Mouse (Mus musculus): Measurements from ENCODE around the gene Mc1r.

GRCm38 (mm10) chr8:123444131-123444530, 37.2 kb downstream of the Mc1r start:
- no peak for TF ChIP-seq CTCF (conservative IDR thresholded peaks at IDR 0.05 in 1 of 2, IDR thresholded peaks at IDR 0.05 in 1 of 2; ENCODE audit: low read depth in 2 of 2, low read length in 2 of 2)
- TF ChIP-seq NELFE (IDR thresholded peaks at IDR 0.05; ENCODE audit: low read depth, low read length), result no peak
- no peak for TF ChIP-seq USF2 (conservative IDR thresholded peaks at IDR 0.05; ENCODE audit: low read depth, low read length)
- no peak for TF ChIP-seq USF1 (IDR thresholded peaks at IDR 0.05; ENCODE audit: low read depth, low read length)
- no peak for TF ChIP-seq POLR2A (IDR thresholded peaks at IDR 0.05; ENCODE audit: low read depth, low read length)
- no peak for TF ChIP-seq ZMIZ1 (IDR thresholded peaks at IDR 0.05; ENCODE audit: low read depth, low read length)
- TF ChIP-seq EP300 (IDR thresholded peaks at IDR 0.05; ENCODE audit: low read length), result no peak
- no peak for TF ChIP-seq NRF1 (IDR thresholded peaks at IDR 0.05; ENCODE audit: low read depth, low read length)
- no peak for TF ChIP-seq ZNF384 (IDR thresholded peaks at IDR 0.05; ENCODE audit: low read depth, low read length)
- no peak for TF ChIP-seq ZC3H11A (IDR thresholded peaks at IDR 0.05; ENCODE audit: low read depth, low read length)
- no peak for TF ChIP-seq MAZ (IDR thresholded peaks at IDR 0.05; ENCODE audit: low read depth, low read length)
- no peak for TF ChIP-seq ELF1 (IDR thresholded peaks at IDR 0.05; ENCODE audit: low read depth, low read length)
- TF ChIP-seq MAX (IDR thresholded peaks at IDR 0.05; ENCODE audit: low read length), result no peak
